Mouse (Mus musculus): ENCODE data around the gene Cntfr. TPM values are rescaled to one million over a fixed set of nuclear protein-coding genes. Genes with fewer than 3 reads are reported as not detected.

Gene Cntfr
- polyA plus RNA-seq, 1 experiment from 2014 or later, result 1.1 TPM

DNA sequence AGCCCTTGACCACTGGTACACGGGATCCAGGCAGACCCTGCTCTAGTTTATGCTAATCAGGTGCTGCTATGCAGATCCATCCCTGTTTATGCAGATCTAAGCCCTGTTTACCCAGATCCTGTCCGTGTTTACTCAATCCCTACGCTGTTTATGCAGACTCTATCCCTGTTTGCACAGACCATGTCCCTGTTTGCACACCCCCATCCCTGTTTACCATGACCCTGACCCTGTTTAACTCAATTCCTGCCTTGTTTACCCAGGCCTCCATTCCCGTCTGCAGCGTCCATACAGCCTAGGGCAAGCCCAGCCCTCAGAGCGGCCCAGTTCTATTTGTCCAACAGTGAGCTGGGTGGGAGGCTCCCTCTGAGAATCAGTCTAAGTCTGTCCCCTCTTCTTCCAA lies 66.7 kb downstream of the Cntfr start:
- no peak overlapping the region for H3K4me3 ChIP-seq (ENCODE audit: low read depth, low read length)
- no peak overlapping the region for H3K27ac ChIP-seq (ENCODE audit: low read length)
- WGBS, result 29% methylated on average over 6 of the region's 6 CpGs
- DNase-seq (ENCODE audit: low spot score), result no peak
- no peaks in the 10 kb centered on the region for H3K27me3 ChIP-seq (replicated peaks; ENCODE audit: insufficient read depth, low read length)
- no peak overlapping the region for H3K9ac ChIP-seq (replicated peaks; ENCODE audit: low read depth)
- peak; percentile 48 for ATAC-seq
- no peaks in the 10 kb centered on the region for H3K36me3 ChIP-seq (ENCODE audit: insufficient read depth, low read length)
- H3K4me1 ChIP-seq (ENCODE audit: insufficient read depth, low read depth, low read length), result peaks cover 17% of the 10 kb centered on the region; the same call in 1 of the 2 replicates
- H3K4me2 ChIP-seq (replicated peaks; ENCODE audit: low read depth, low read length), result no peak overlapping the region
- no peak for TF ChIP-seq CTCF (IDR thresholded peaks at IDR 0.05)
- peak; percentile 37; the same call in 1 of the 2 replicates for TF ChIP-seq EP300 (IDR thresholded peaks at IDR 0.05)
- H3K9me3 ChIP-seq (ENCODE audit: low read length), result no peaks in the 10 kb centered on the region

DNA sequence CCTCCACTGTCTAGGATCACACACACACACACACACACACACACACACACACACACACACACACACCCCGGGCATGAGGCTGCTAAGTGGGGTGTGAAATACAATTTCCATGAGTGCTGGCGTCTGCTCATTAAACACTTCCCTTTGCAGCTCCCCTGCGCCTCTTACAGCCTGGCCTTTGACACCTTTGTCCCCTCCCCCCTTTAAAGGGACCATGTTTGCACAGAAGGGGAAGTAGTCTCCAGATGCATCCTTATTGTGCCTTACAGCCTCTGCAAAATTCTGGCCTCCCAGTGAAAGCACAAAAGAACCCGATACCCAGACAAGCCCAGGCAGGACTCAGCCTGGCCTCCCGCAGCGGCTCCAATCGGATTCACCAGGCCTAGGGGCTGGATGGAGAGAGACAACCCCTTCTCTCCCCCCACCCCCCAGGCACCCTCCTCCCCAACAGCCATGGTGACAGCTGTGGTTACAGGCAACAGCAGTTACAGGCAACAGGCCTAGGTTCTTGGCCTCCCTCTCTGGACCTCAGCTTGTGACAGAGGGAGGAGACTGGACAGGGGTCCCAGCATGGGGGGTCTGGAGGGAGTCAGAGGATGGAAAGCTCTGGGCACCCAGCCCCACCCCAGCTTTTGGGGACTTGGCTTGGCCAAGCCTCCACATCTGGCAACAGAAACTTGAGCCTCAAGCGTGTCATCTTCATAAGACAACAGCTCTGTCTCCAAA lies 68.5 kb downstream of the Cntfr start:
- TF ChIP-seq CTCF (IDR thresholded peaks at IDR 0.05) (no peak), EP300 (IDR thresholded peaks at IDR 0.05) (no peak)
- Histone ChIP-seq H3K27me3 (replicated peaks; ENCODE audit: insufficient read depth, low read length) (no peaks in the 10 kb centered on the region), H3K4me3 (ENCODE audit: low read depth, low read length) (no peak overlapping the region), H3K9me3 (ENCODE audit: low read length) (no peaks in the 10 kb centered on the region), H3K9ac (replicated peaks; ENCODE audit: low read depth) (no peak overlapping the region), H3K4me1 (ENCODE audit: insufficient read depth, low read depth, low read length) (peaks cover 17% of the 10 kb centered on the region; the same call in 1 of the 2 replicates), H3K4me2 (replicated peaks; ENCODE audit: low read depth, low read length) (no peak overlapping the region), H3K27ac (ENCODE audit: low read length) (0 out of 2 replicates have a peak overlapping the region, but pooled peaks have one; percentile 3), H3K36me3 (ENCODE audit: insufficient read depth, low read length) (no peaks in the 10 kb centered on the region)
- ATAC-seq, result peak; percentile 52
- peak; percentile 60 for DNase-seq (ENCODE audit: low spot score)
- WGBS, result 11% methylated on average over 8 of the region's 8 CpGs

DNA sequence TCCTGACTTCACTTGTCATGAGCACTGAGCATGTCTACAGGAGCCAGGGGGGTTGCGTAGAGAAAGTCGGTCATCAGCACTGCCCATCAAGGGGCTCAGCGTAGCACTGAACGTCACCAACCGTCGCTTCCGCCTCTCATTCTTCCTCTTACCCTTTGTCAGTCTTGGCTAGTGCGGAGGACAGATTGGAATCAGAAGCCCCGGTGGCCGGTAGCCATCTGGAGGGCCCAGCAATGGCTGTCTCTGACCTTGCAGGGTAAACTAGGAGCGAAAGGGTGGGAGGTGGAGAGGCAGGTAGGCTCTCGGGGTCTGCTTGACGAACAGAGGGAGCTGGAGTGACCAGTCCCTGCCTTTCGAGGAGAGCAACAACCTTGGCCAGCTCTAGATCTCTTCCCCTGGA lies 74.8 kb downstream of the Cntfr start:
- TF ChIP-seq EP300 (IDR thresholded peaks at IDR 0.05) (no peak), CTCF (IDR thresholded peaks at IDR 0.05) (no peak)
- 82% methylated on average over 14 of the region's 14 CpGs for WGBS

DNA sequence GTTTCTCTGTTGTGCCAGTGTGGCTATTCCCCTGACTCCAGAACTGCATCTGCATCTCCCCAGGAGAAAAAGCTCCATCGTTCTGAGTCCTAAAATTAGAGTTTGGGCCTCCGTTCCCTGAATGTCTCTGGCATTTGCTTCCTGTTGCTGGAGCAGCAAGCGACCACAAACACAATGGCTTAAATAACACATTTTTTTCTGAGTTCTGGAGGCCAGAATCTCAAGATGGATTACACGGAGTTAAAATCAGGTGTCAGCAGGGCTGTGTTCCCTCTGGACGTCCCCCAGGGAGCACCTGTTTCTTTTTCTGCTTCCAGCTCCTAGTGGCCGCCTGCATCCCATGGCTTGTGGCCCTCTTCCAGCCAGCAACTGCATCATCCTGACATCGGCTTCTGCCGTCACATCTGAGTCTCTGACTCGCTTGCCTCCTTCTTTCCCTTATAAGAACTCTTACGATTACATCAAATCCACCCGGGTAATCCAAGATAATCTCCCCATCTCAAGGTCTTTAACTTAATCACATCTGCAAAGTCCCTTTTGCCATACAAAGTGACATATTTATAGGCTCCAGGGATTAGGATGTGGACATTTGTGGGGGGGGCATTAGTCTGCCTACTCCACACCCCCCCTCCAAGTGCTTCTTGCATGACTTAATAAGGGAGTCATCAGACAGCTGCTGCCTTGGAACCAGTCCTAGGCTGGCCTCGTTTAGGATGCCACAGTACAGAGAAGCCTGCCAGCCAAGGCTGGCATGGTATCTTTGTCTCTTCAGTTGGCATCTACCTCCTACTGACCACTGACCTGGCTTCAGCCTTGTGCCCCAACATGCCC lies 77.8 kb downstream of the Cntfr start:
- Histone ChIP-seq H3K4me1 (ENCODE audit: insufficient read depth, low read depth, low read length) (no peaks in the 10 kb centered on the region), H3K36me3 (ENCODE audit: insufficient read depth, low read length) (no peaks in the 10 kb centered on the region), H3K9ac (replicated peaks; ENCODE audit: low read depth) (no peak overlapping the region), H3K9me3 (ENCODE audit: low read length) (no peaks in the 10 kb centered on the region), H3K27ac (ENCODE audit: low read length) (no peak overlapping the region), H3K4me2 (replicated peaks; ENCODE audit: low read depth, low read length) (no peak overlapping the region), H3K27me3 (replicated peaks; ENCODE audit: insufficient read depth, low read length) (no peaks in the 10 kb centered on the region), H3K4me3 (ENCODE audit: low read depth, low read length) (no peak overlapping the region)
- 46% methylated on average over 12 of the region's 12 CpGs for WGBS
- TF ChIP-seq CTCF (IDR thresholded peaks at IDR 0.05) (no peak), EP300 (IDR thresholded peaks at IDR 0.05) (no peak)
- DNase-seq (ENCODE audit: low spot score) (no peak), ATAC-seq (no peak)

More for the DNA sequence above, 74.8 kb downstream of the Cntfr start:
- H3K27me3 ChIP-seq (replicated peaks; ENCODE audit: insufficient read depth, low read length), result no peaks in the 10 kb centered on the region
- H3K27ac ChIP-seq (ENCODE audit: low read length), result no peak overlapping the region
- no peak for ATAC-seq
- no peaks in the 10 kb centered on the region for H3K36me3 ChIP-seq (ENCODE audit: insufficient read depth, low read length)
- H3K4me1 ChIP-seq (ENCODE audit: insufficient read depth, low read depth, low read length), result no peaks in the 10 kb centered on the region
- H3K9ac ChIP-seq (replicated peaks; ENCODE audit: low read depth), result no peak overlapping the region
- H3K4me2 ChIP-seq (replicated peaks; ENCODE audit: low read depth, low read length), result no peak overlapping the region
- H3K4me3 ChIP-seq (ENCODE audit: low read depth, low read length), result no peak overlapping the region
- no peak for DNase-seq (ENCODE audit: low spot score)
- no peaks in the 10 kb centered on the region for H3K9me3 ChIP-seq (ENCODE audit: low read length)

GRCm38 (mm10) chr4:41615661-41616599 lies 81.0 kb downstream of the Cntfr start:
- Histone ChIP-seq H3K4me1 (ENCODE audit: insufficient read depth, low read depth, low read length) (no peaks in the 10 kb centered on the region), H3K4me2 (replicated peaks; ENCODE audit: low read depth, low read length) (no peak overlapping the region), H3K27me3 (replicated peaks; ENCODE audit: insufficient read depth, low read length) (no peaks in the 10 kb centered on the region), H3K36me3 (ENCODE audit: insufficient read depth, low read length) (no peaks in the 10 kb centered on the region), H3K9ac (replicated peaks; ENCODE audit: low read depth) (no peak overlapping the region), H3K9me3 (ENCODE audit: low read length) (no peaks in the 10 kb centered on the region), H3K4me3 (ENCODE audit: low read depth, low read length) (no peak overlapping the region), H3K27ac (ENCODE audit: low read length) (no peak overlapping the region)
- peak; percentile 79 for ATAC-seq
- TF ChIP-seq CTCF (IDR thresholded peaks at IDR 0.05), result no peak
- no peak for TF ChIP-seq EP300 (IDR thresholded peaks at IDR 0.05)
- WGBS, result 48% methylated on average over 9 of the region's 9 CpGs
- DNase-seq (ENCODE audit: low spot score), result peak; percentile 35
